Mouse (Mus musculus): Measurements from ENCODE around the gene A630023A22Rik. TPM values are rescaled to one million over a fixed set of nuclear protein-coding genes. Genes with fewer than 3 reads are reported as not detected.

A630023A22Rik gene
- total RNA-seq, 1 experiment from 2014 or later = not detected

DNA sequence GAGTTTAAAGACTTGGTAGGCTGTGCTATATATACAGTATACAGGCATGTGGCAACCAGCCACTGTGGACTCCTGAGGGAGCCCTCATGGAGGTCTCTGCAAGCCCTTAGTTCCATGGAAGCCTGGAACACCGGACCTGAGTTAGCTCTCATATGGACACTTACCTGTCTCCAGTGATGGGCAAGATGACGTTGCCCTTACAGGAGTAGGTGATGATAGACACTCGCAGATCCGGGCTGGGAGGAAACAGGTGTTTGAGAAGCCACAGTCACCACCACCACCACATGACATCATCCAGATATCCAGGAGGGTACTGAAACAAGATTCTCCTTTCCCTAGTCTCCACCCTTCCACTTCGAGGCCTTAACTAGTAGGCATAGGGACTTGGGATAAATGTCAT, 100.2 kb downstream of the A630023A22Rik start:
- ATAC-seq (replicated peaks; ENCODE audit: insufficient number of reproducible peaks, low FRiP score, low TSS enrichment, poor library complexity, severe bottlenecking) = no peak

DNA sequence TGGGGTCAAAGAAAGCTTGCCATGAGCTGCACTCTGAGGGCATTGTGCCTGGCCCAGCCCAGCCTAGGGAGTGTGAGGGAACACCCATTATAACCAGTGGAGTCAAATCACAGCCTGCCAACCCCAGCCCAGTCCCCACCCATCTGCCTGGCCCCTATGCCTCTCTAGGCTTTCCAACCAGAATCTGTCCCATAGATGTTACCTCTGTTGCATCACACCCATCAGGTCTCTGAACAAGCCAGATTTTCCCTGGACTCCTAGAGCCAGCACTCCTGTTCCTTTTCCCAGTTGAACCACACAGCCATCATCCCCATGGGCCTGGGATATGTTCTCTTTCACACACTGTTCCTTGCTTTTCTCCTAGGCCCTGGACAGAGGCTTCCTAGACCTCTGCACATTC, 101.1 kb downstream of the A630023A22Rik start:
- no peak for ATAC-seq (replicated peaks; ENCODE audit: insufficient number of reproducible peaks, low FRiP score, low TSS enrichment, poor library complexity, severe bottlenecking)

Other genes with a start within 250 kb of the A630023A22Rik start
- gene Gdf10, start 179.2 kb downstream of the A630023A22Rik start, total RNA-seq (2017) = 0.19 TPM in 1 of 3 replicates, not detected in the others
- not detected in 3 replicates for gene Gdf2, start 161.7 kb downstream of the A630023A22Rik start, total RNA-seq (2017)
- not detected in 3 replicates for gene Rbp3, start 148.8 kb downstream of the A630023A22Rik start, total RNA-seq (2017)
- gene Zfp488, start 124.0 kb downstream of the A630023A22Rik start, total RNA-seq (2017) = not detected in 3 replicates
- gene Gm30083, start 87.6 kb downstream of the A630023A22Rik start, total RNA-seq (2017) = not detected in 3 replicates
- not detected in 3 replicates for gene Gm5460, start 86.0 kb downstream of the A630023A22Rik start, total RNA-seq (2017)
- gene Antxrl, start 50.0 kb downstream of the A630023A22Rik start, total RNA-seq (2017) = not detected in 3 replicates
- gene Anxa8, start 16.8 kb downstream of the A630023A22Rik start, total RNA-seq (2017) = 3.4 to 4.0 TPM (median 3.6 TPM) in 3 replicates
- gene Npy4r, start 49.7 kb upstream of the A630023A22Rik start, total RNA-seq (2017) = not detected in 3 replicates
- 0.10 TPM in 1 of 3 replicates, not detected in the others for gene Gprin2, start 98.9 kb upstream of the A630023A22Rik start, total RNA-seq (2017)
- 0.10 to 0.53 TPM in 2 of 3 replicates, not detected in the other for gene Syt15, start 116.8 kb upstream of the A630023A22Rik start, total RNA-seq (2017)
- gene Shld2, start 207.7 kb upstream of the A630023A22Rik start, total RNA-seq (2017) = 17.0 to 26.5 TPM (median 21.5 TPM) in 3 replicates
- gene Glud1, start 208.0 kb upstream of the A630023A22Rik start, total RNA-seq (2017) = 385 to 458 TPM (median 387 TPM) in 3 replicates

Data from monocyte, adult 5-6 weeks (primary cell).